Mouse (Mus musculus) kidney, embryonic 15.5 days (tissue): ENCODE results near the gene Klhl41. TPM values are rescaled to one million over a fixed set of nuclear protein-coding genes. Genes with fewer than 3 reads are reported as not detected.

Experiments
- ATAC-seq: fragments of 200-750 bp; cut with Nextera tagmentation; replicated peaks from 2 replicates; pipeline ENCODE4 v1.8.0; 2017; ENCODE audit warnings: moderate TSS enrichment; ENCODE audit not compliant: low FRiP score
- H3K27ac ChIP-seq: fragments of 300-500 bp; sonication (generic); 2 replicates; pipeline ENCODE4 v1.5.1; 2015; ENCODE audit warnings: mild to moderate bottlenecking, inconsistent platforms
- H3K27me3 ChIP-seq: fragments of 300-500 bp; sonication (generic); 2 replicates; pipeline ENCODE4 v1.6.1; 2015; ENCODE audit warnings: inconsistent platforms
- H3K36me3 ChIP-seq: fragments of 300-500 bp; sonication (generic); 2 replicates; pipeline ENCODE4 v1.6.1; 2015; ENCODE audit warnings: inconsistent platforms
- H3K4me1 ChIP-seq: fragments of 300-500 bp; sonication (generic); 2 replicates; pipeline ENCODE4 v1.6.1; 2015; ENCODE audit warnings: inconsistent platforms
- H3K4me2 ChIP-seq: fragments of 300-500 bp; sonication (generic); 2 replicates; pipeline ENCODE4 v1.6.1; 2015; ENCODE audit warnings: moderate library complexity, mild to moderate bottlenecking, inconsistent platforms
- H3K4me3 ChIP-seq: fragments of 300-500 bp; sonication (generic); replicated peaks from 2 replicates; pipeline ENCODE4 v1.5.1; 2015; ENCODE audit warnings: mild to moderate bottlenecking, inconsistent platforms
- H3K9ac ChIP-seq: fragments of 300-500 bp; sonication (generic); 2 replicates; pipeline ENCODE4 v1.6.1; 2015; ENCODE audit warnings: mild to moderate bottlenecking, inconsistent platforms
- H3K9me3 ChIP-seq: fragments of 300-500 bp; sonication (generic); replicated peaks from 2 replicates; pipeline ENCODE4 v1.6.1; 2016; ENCODE audit warnings: inconsistent platforms
- WGBS: fragments of 180-500 bp; shearing (Covaris S2); methylation state at CpG from one replicate; pipeline ENCODE4 v1.1.7; 2015; ENCODE audit warnings: mixed read lengths; 5-methylcytosine and 5-hydroxymethylcytosine counted together
- polyA plus RNA-seq: library from polyadenylated mRNA; unstranded; fragments of >200 nt; fragmentation: Nextera tagmentation; extraction: Ambion mirVana; gene quantifications from 2 replicates; pipeline ENCODE4 v1.2.1, GENCODE M21; 2015

Klhl41 gene
- polyA plus RNA-seq, 1 experiment from 2014 or later: 2.5 TPM

GRCm38 (mm10) chr2:69684488-69684887 lies 14.6 kb downstream of the Klhl41 start:
- Histone ChIP-seq H3K27ac (no peak overlapping the region), H3K4me2 (no peak overlapping the region), H3K36me3 (peaks cover 24% of the 10 kb centered on the region), H3K4me3 (no peak overlapping the region), H3K9me3 (no peaks in the 10 kb centered on the region), H3K9ac (no peak overlapping the region), H3K27me3 (no peaks in the 10 kb centered on the region), H3K4me1 (no peaks in the 10 kb centered on the region)
- WGBS: 95% methylated on average over 3 of the region's 3 CpGs
- no peak for ATAC-seq

GRCm38 (mm10) chr2:69690214-69690613 lies 20.3 kb downstream of the Klhl41 start:
- peaks cover 61% of the 10 kb centered on the region for H3K36me3 ChIP-seq
- H3K27ac ChIP-seq: no peak overlapping the region
- no peaks in the 10 kb centered on the region for H3K27me3 ChIP-seq
- no peak overlapping the region for H3K4me3 ChIP-seq
- no peaks in the 10 kb centered on the region for H3K4me1 ChIP-seq
- H3K9me3 ChIP-seq: no peaks in the 10 kb centered on the region
- no peak for ATAC-seq
- WGBS: 84% methylated on average over 3 of the region's 3 CpGs
- H3K9ac ChIP-seq: no peak overlapping the region
- no peak overlapping the region for H3K4me2 ChIP-seq

GRCm38 (mm10) chr2:69690843-69691242 lies 20.9 kb downstream of the Klhl41 start:
- 92% methylated on average over 6 of the region's 6 CpGs for whole genome bisulfite sequencing

GRCm38 (mm10) chr2:69693501-69693900 lies 23.6 kb downstream of the Klhl41 start:
- H3K27me3 ChIP-seq: no peaks in the 10 kb centered on the region
- no peaks in the 10 kb centered on the region for H3K9me3 ChIP-seq
- no peak overlapping the region for H3K27ac ChIP-seq
- H3K4me3 ChIP-seq: no peak overlapping the region
- H3K4me2 ChIP-seq: no peak overlapping the region
- peaks cover 64% of the 10 kb centered on the region for H3K36me3 ChIP-seq
- WGBS: 93% methylated on average over 11 of the region's 11 CpGs
- H3K9ac ChIP-seq: no peak overlapping the region
- no peak for ATAC-seq
- no peaks in the 10 kb centered on the region for H3K4me1 ChIP-seq

More at GRCm38 (mm10) chr2:69690843-69691242, 20.9 kb downstream of the Klhl41 start:
- peaks cover 61% of the 10 kb centered on the region for H3K36me3 ChIP-seq
- no peaks in the 10 kb centered on the region for H3K4me1 ChIP-seq
- H3K9ac ChIP-seq: no peak overlapping the region
- no peak overlapping the region for H3K27ac ChIP-seq
- no peak for ATAC-seq
- H3K27me3 ChIP-seq: no peaks in the 10 kb centered on the region
- no peak overlapping the region for H3K4me2 ChIP-seq
- no peak overlapping the region for H3K4me3 ChIP-seq
- no peaks in the 10 kb centered on the region for H3K9me3 ChIP-seq

GRCm38 (mm10) chr2:69700446-69700845 lies 30.5 kb downstream of the Klhl41 start:
- H3K4me1 ChIP-seq: no peaks in the 10 kb centered on the region
- H3K4me3 ChIP-seq: no peak overlapping the region
- no peak for ATAC-seq
- H3K4me2 ChIP-seq: no peak overlapping the region
- H3K9me3 ChIP-seq: no peaks in the 10 kb centered on the region
- H3K27ac ChIP-seq: no peak overlapping the region
- H3K36me3 ChIP-seq: peaks cover 55% of the 10 kb centered on the region
- no peaks in the 10 kb centered on the region for H3K27me3 ChIP-seq
- no peak overlapping the region for H3K9ac ChIP-seq
- WGBS: 93% methylated on average over 8 of the region's 8 CpGs

GRCm38 (mm10) chr2:69712171-69712570 lies 42.3 kb downstream of the Klhl41 start:
- Histone ChIP-seq H3K4me3 (peak overlapping the region; percentile 83; the same call in 1 of the 2 replicates), H3K9ac (no peak overlapping the region), H3K27me3 (0 out of 2 replicates have a peak, but pooled peaks cover 6% of the 10 kb centered on the region), H3K27ac (no peak overlapping the region), H3K4me2 (peak overlapping the region; percentile 80), H3K9me3 (no peaks in the 10 kb centered on the region), H3K4me1 (peaks cover 11% of the 10 kb centered on the region; the same call in 1 of the 2 replicates), H3K36me3 (peaks cover 9% of the 10 kb centered on the region)
- 83% methylated on average over 14 of the region's 14 CpGs for WGBS
- ATAC-seq: no peak

GRCm38 (mm10) chr2:69712981-69713625 lies 43.2 kb downstream of the Klhl41 start, which contains the start of gene Fastkd1:
Gene Fastkd1 (minus strand): TSS chr2:69713516.
- Histone ChIP-seq H3K27ac (peak within 1 kb of the TSS; percentile 89), H3K4me2 (peak within 1 kb of the TSS; percentile 80), H3K9me3 (no peaks in the 10 kb centered on the region), H3K9ac (peak within 1 kb of the TSS; percentile 85), H3K4me3 (peak within 1 kb of the TSS; percentile 83), H3K27me3 (0 out of 2 replicates have a peak, but pooled peaks cover 6% of the 10 kb centered on the region), H3K4me1 (peaks cover 11% of the 10 kb centered on the region; the same call in 1 of the 2 replicates), H3K36me3 (no peaks in the 10 kb centered on the region; the same call in 1 of the 2 replicates)
- peak; percentile 99 for ATAC-seq
- under 1% methylated on average over 39 of the region's 39 CpGs for WGBS

GRCm38 (mm10) chr2:69713626-69714014 lies 43.7 kb downstream of the Klhl41 start:
- ATAC-seq: no peak
- Histone ChIP-seq H3K27me3 (0 out of 2 replicates have a peak, but pooled peaks cover 6% of the 10 kb centered on the region), H3K9me3 (no peaks in the 10 kb centered on the region), H3K9ac (no peak overlapping the region), H3K4me2 (peak overlapping the region; percentile 80), H3K27ac (no peak overlapping the region), H3K36me3 (no peaks in the 10 kb centered on the region; the same call in 1 of the 2 replicates), H3K4me3 (peak overlapping the region; percentile 83), H3K4me1 (peaks cover 11% of the 10 kb centered on the region; the same call in 1 of the 2 replicates)
- WGBS: 32% methylated on average over 4 of the region's 4 CpGs

GRCm38 (mm10) chr2:69714126-69714525 lies 44.2 kb downstream of the Klhl41 start:
- Histone ChIP-seq H3K9ac (no peak overlapping the region), H3K27me3 (0 out of 2 replicates have a peak, but pooled peaks cover 6% of the 10 kb centered on the region), H3K4me1 (peaks cover 11% of the 10 kb centered on the region; the same call in 1 of the 2 replicates), H3K36me3 (no peaks in the 10 kb centered on the region; the same call in 1 of the 2 replicates), H3K27ac (no peak overlapping the region), H3K9me3 (no peaks in the 10 kb centered on the region), H3K4me2 (no peak overlapping the region), H3K4me3 (no peak overlapping the region)
- ATAC-seq: no peak
- WGBS: 78% methylated on average over 5 of the region's 5 CpGs

- no peaks in the 10 kb centered on the region for H3K36me3 ChIP-seq
- 80% methylated on average over 3 of the region's 3 CpGs for WGBS
- no peak overlapping the region for H3K27ac ChIP-seq
- no peaks in the 10 kb centered on the region for H3K9me3 ChIP-seq
- H3K9ac ChIP-seq: no peak overlapping the region
- H3K4me2 ChIP-seq: no peak overlapping the region
- peaks cover 11% of the 10 kb centered on the region; the same call in 1 of the 2 replicates for H3K4me1 ChIP-seq
- no peak overlapping the region for H3K4me3 ChIP-seq
- H3K27me3 ChIP-seq: peaks cover 9% of the 10 kb centered on the region; the same call in 1 of the 2 replicates
- no peak for ATAC-seq
Measured at GRCm38 (mm10) chr2:69716483-69716882, 46.6 kb downstream of the Klhl41 start.

GRCm38 (mm10) chr2:69719121-69719520 lies 49.2 kb downstream of the Klhl41 start:
- ATAC-seq: no peak
- Histone ChIP-seq H3K4me2 (no peak overlapping the region), H3K4me1 (peaks cover 7% of the 10 kb centered on the region), H3K36me3 (no peaks in the 10 kb centered on the region), H3K9me3 (no peaks in the 10 kb centered on the region), H3K4me3 (no peak overlapping the region), H3K9ac (no peak overlapping the region), H3K27ac (no peak overlapping the region), H3K27me3 (peaks cover 9% of the 10 kb centered on the region; the same call in 1 of the 2 replicates)
- WGBS: 74% methylated on average over 1 of the region's 1 CpGs

GRCm38 (mm10) chr2:69722273-69722649 lies 52.3 kb downstream of the Klhl41 start, which contains the start of gene Ppig:
Gene Ppig (plus strand): TSS chr2:69722545.
- H3K9me3 ChIP-seq: no peaks in the 10 kb centered on the region
- peaks cover 2% of the 10 kb centered on the region; the same call in 1 of the 2 replicates for H3K27me3 ChIP-seq
- no peaks in the 10 kb centered on the region for H3K36me3 ChIP-seq
- H3K9ac ChIP-seq: peak within 1 kb of the TSS; percentile 86
- 4% methylated on average over 12 of the region's 12 CpGs for WGBS
- H3K4me2 ChIP-seq: peak within 1 kb of the TSS; percentile 75
- H3K27ac ChIP-seq: peak within 1 kb of the TSS; percentile 94
- peak within 1 kb of the TSS; percentile 99 for H3K4me3 ChIP-seq
- peak; percentile 52 for ATAC-seq
- peaks cover 15% of the 10 kb centered on the region for H3K4me1 ChIP-seq
